Mouse (Mus musculus) lung, embryonic 15.5 days (tissue): ENCODE data around the gene Cd72. TPM values are rescaled to one million over a fixed set of nuclear protein-coding genes. Genes with fewer than 3 reads are reported as not detected.
"Not testable (repeated sequence)": the region's sequence is repeated elsewhere in the genome, so short reads cannot be mapped to it uniquely, and the experiment has no call there.

ENCODE experiments used
- ATAC-seq: fragments of 200-750 bp; cut with Nextera tagmentation; 2 replicates; pipeline ENCODE4 v1.8.0; 2017; ENCODE audit warnings: moderate number of reproducible peaks, borderline replicate concordance; ENCODE audit not compliant: low FRiP score, low TSS enrichment; ENCODE audit errors: extremely low read depth
- H3K27ac ChIP-seq: fragments of 300-500 bp; sonication (generic); 2 replicates; pipeline ENCODE4 v1.5.1; 2015; ENCODE audit warnings: moderate library complexity, mild to moderate bottlenecking, inconsistent platforms
- H3K27me3 ChIP-seq: fragments of 300-500 bp; sonication (generic); 2 replicates; pipeline ENCODE4 v1.6.1; 2015; ENCODE audit warnings: inconsistent platforms
- H3K36me3 ChIP-seq: fragments of 300-500 bp; sonication (generic); 2 replicates; pipeline ENCODE4 v1.6.1; 2015; ENCODE audit warnings: inconsistent platforms
- H3K4me1 ChIP-seq: fragments of 300-500 bp; sonication (generic); 2 replicates; pipeline ENCODE4 v1.6.1; 2015; ENCODE audit warnings: inconsistent platforms
- H3K4me2 ChIP-seq: fragments of 300-500 bp; sonication (generic); 2 replicates; pipeline ENCODE4 v1.6.1; 2015; ENCODE audit warnings: inconsistent platforms, mild to moderate bottlenecking, moderate library complexity
- H3K4me3 ChIP-seq: fragments of 300-500 bp; sonication (generic); 2 replicates; pipeline ENCODE4 v1.5.1; 2015; ENCODE audit warnings: mild to moderate bottlenecking, inconsistent platforms
- H3K9ac ChIP-seq: fragments of 300-500 bp; sonication (generic); 2 replicates; pipeline ENCODE4 v1.6.1; 2015; ENCODE audit warnings: inconsistent platforms
- H3K9me3 ChIP-seq: fragments of 300-500 bp; sonication (generic); 2 replicates; pipeline ENCODE4 v1.6.1; 2016; ENCODE audit warnings: inconsistent platforms
- WGBS: fragments of 180-500 bp; shearing (Covaris S2); methylation state at CpG from one replicate; pipeline ENCODE4 v1.1.7; 2015; 5-methylcytosine and 5-hydroxymethylcytosine counted together
- polyA plus RNA-seq: library from polyadenylated mRNA; unstranded; fragments of >200 nt; fragmentation: Nextera tagmentation; extraction: Ambion mirVana; gene quantifications from 2 replicates; pipeline ENCODE4 v1.2.1, GENCODE M21; 2015

Gene Cd72
- polyA plus RNA-seq, 1 experiment from 2014 or later: 3.1 TPM

GRCm38 (mm10) chr4:43492101-43492820 is 37.8 kb upstream of the Cd72 start:
- H3K9me3 ChIP-seq: no peaks in the 10 kb centered on the region
- no peak for ATAC-seq
- no peaks in the 10 kb centered on the region for H3K27me3 ChIP-seq
- H3K4me3 ChIP-seq: peak overlapping the region; percentile 65
- WGBS: 44% methylated on average over 12 of the region's 12 CpGs
- peaks cover 12% of the 10 kb centered on the region; the same call in 1 of the 2 replicates for H3K36me3 ChIP-seq
- H3K4me1 ChIP-seq: peaks cover 20% of the 10 kb centered on the region
- peak overlapping the region; percentile 93 for H3K27ac ChIP-seq
- H3K9ac ChIP-seq: 0 out of 2 replicates have a peak overlapping the region, but pooled peaks have one; percentile 7
- peak overlapping the region; percentile 73 for H3K4me2 ChIP-seq

- no peak overlapping the region for H3K27ac ChIP-seq
- H3K9me3 ChIP-seq: no peaks in the 10 kb centered on the region
- no peaks in the 10 kb centered on the region for H3K27me3 ChIP-seq
- H3K4me2 ChIP-seq: no peak overlapping the region
- no peak for ATAC-seq
- peaks cover 16% of the 10 kb centered on the region for H3K4me1 ChIP-seq
- H3K9ac ChIP-seq: no peak overlapping the region
- H3K4me3 ChIP-seq: no peak overlapping the region
- WGBS: 71% methylated on average over 5 of the region's 5 CpGs
- peaks cover 3% of the 10 kb centered on the region; the same call in 1 of the 2 replicates for H3K36me3 ChIP-seq
These were observed 36.4 kb upstream of the Cd72 start for GRCm38 (mm10) chr4:43490801-43491200.

GRCm38 (mm10) chr4:43489611-43490010 is 35.2 kb upstream of the Cd72 start:
- Histone ChIP-seq H3K27ac (no peak overlapping the region), H3K4me2 (no peak overlapping the region), H3K36me3 (no peaks in the 10 kb centered on the region), H3K4me1 (peaks cover 8% of the 10 kb centered on the region), H3K4me3 (no peak overlapping the region), H3K27me3 (no peaks in the 10 kb centered on the region), H3K9me3 (no peaks in the 10 kb centered on the region), H3K9ac (no peak overlapping the region)
- 88% methylated on average over 3 of the region's 3 CpGs for WGBS
- no peak for ATAC-seq

GRCm38 (mm10) chr4:43485666-43486065 is 31.2 kb upstream of the Cd72 start:
- not testable (repeated sequence) for H3K27ac ChIP-seq, H3K36me3 ChIP-seq, ATAC-seq, H3K27me3 ChIP-seq, H3K4me1 ChIP-seq, H3K9me3 ChIP-seq, H3K9ac ChIP-seq, H3K4me3 ChIP-seq, H3K4me2 ChIP-seq
- 82% methylated on average over 5 of the region's 5 CpGs for WGBS

- no peak within 1 kb of the TSS for H3K4me2 ChIP-seq
- no peak within 1 kb of the TSS for H3K27ac ChIP-seq
- H3K4me1 ChIP-seq: no peaks in the 10 kb centered on the region
- ATAC-seq: no peak
- no peaks in the 10 kb centered on the region for H3K27me3 ChIP-seq
- no peaks in the 10 kb centered on the region for H3K9me3 ChIP-seq
- WGBS: 47% methylated on average over 12 of the region's 12 CpGs
- H3K9ac ChIP-seq: no peak within 1 kb of the TSS
- H3K4me3 ChIP-seq: no peak within 1 kb of the TSS
- no peaks in the 10 kb centered on the region for H3K36me3 ChIP-seq
These were observed 29.2 kb upstream of the Cd72 start, which contains the start of gene Sit1 for GRCm38 (mm10) chr4:43483535-43484091. Gene Sit1 (minus strand): TSS chr4:43483734.

GRCm38 (mm10) chr4:43482591-43482990 is 28.2 kb upstream of the Cd72 start:
- H3K4me3 ChIP-seq: no peak overlapping the region
- H3K4me2 ChIP-seq: no peak overlapping the region
- H3K9ac ChIP-seq: no peak overlapping the region

GRCm38 (mm10) chr4:43481894-43482456 is 27.5 kb upstream of the Cd72 start:
- Histone ChIP-seq H3K9ac (no peak overlapping the region), H3K4me3 (no peak overlapping the region), H3K4me2 (no peak overlapping the region), H3K9me3 (no peaks in the 10 kb centered on the region), H3K27me3 (no peaks in the 10 kb centered on the region), H3K36me3 (no peaks in the 10 kb centered on the region), H3K27ac (no peak overlapping the region), H3K4me1 (0 out of 2 replicates have a peak, but pooled peaks cover 3% of the 10 kb centered on the region)
- 56% methylated on average over 7 of the region's 7 CpGs for WGBS
- no peak for ATAC-seq

More at GRCm38 (mm10) chr4:43482591-43482990, 28.2 kb upstream of the Cd72 start:
- no peak for ATAC-seq
- 60% methylated on average over 10 of the region's 10 CpGs for WGBS
- no peak overlapping the region for H3K27ac ChIP-seq
- no peaks in the 10 kb centered on the region for H3K36me3 ChIP-seq
- no peaks in the 10 kb centered on the region for H3K9me3 ChIP-seq
- H3K27me3 ChIP-seq: no peaks in the 10 kb centered on the region
- H3K4me1 ChIP-seq: 0 out of 2 replicates have a peak, but pooled peaks cover 3% of the 10 kb centered on the region

GRCm38 (mm10) chr4:43480985-43481384 is 26.6 kb upstream of the Cd72 start:
- Histone ChIP-seq H3K4me1 (0 out of 2 replicates have a peak, but pooled peaks cover 3% of the 10 kb centered on the region), H3K36me3 (no peaks in the 10 kb centered on the region), H3K9me3 (no peaks in the 10 kb centered on the region), H3K4me3 (no peak overlapping the region), H3K4me2 (no peak overlapping the region), H3K9ac (no peak overlapping the region), H3K27ac (no peak overlapping the region), H3K27me3 (no peaks in the 10 kb centered on the region)
- no peak for ATAC-seq
- 77% methylated on average over 5 of the region's 5 CpGs for WGBS

GRCm38 (mm10) chr4:43478906-43479832 is 24.7 kb upstream of the Cd72 start:
- 43% methylated on average over 24 of the region's 24 CpGs for WGBS
- Histone ChIP-seq H3K36me3 (no peaks in the 10 kb centered on the region), H3K27me3 (no peaks in the 10 kb centered on the region), H3K9ac (no peak overlapping the region), H3K4me1 (0 out of 2 replicates have a peak, but pooled peaks cover 3% of the 10 kb centered on the region), H3K4me3 (no peak overlapping the region), H3K4me2 (peak overlapping the region; percentile 44), H3K9me3 (no peaks in the 10 kb centered on the region), H3K27ac (no peak overlapping the region)
- no peak for ATAC-seq

GRCm38 (mm10) chr4:43478534-43478858 is 24.1 kb upstream of the Cd72 start:
- H3K4me1 ChIP-seq: 0 out of 2 replicates have a peak, but pooled peaks cover 3% of the 10 kb centered on the region
- H3K36me3 ChIP-seq: no peaks in the 10 kb centered on the region
- peak overlapping the region; percentile 57; the same call in 1 of the 2 replicates for H3K27ac ChIP-seq
- 38% methylated on average over 8 of the region's 8 CpGs for WGBS
- H3K9ac ChIP-seq: peak overlapping the region; percentile 41; the same call in 1 of the 2 replicates
- no peak for ATAC-seq
- no peaks in the 10 kb centered on the region for H3K27me3 ChIP-seq
- H3K9me3 ChIP-seq: no peaks in the 10 kb centered on the region
- peak overlapping the region; percentile 58 for H3K4me2 ChIP-seq
- H3K4me3 ChIP-seq: peak overlapping the region; percentile 36

GRCm38 (mm10) chr4:43477857-43478533 is 23.6 kb upstream of the Cd72 start:
- H3K4me1 ChIP-seq: 0 out of 2 replicates have a peak, but pooled peaks cover 3% of the 10 kb centered on the region
- peak overlapping the region; percentile 36 for H3K4me3 ChIP-seq
- WGBS: 14% methylated on average over 11 of the region's 11 CpGs
- H3K9me3 ChIP-seq: no peaks in the 10 kb centered on the region
- peak; percentile 93 for ATAC-seq
- peak overlapping the region; percentile 58 for H3K4me2 ChIP-seq
- H3K9ac ChIP-seq: peak overlapping the region; percentile 41; the same call in 1 of the 2 replicates
- peak overlapping the region; percentile 57; the same call in 1 of the 2 replicates for H3K27ac ChIP-seq
- H3K27me3 ChIP-seq: no peaks in the 10 kb centered on the region
- H3K36me3 ChIP-seq: no peaks in the 10 kb centered on the region
